Mouse (Mus musculus) heart, adult 11 months (tissue): ENCODE results near the gene Lix1.
"Not testable (repeated sequence)": the region's sequence is repeated elsewhere in the genome, so short reads cannot be mapped to it uniquely, and the experiment has no call there.

Source experiments
- DNase-seq: peaks from one replicate; pipeline ENCODE4 v3.0.0; 2022

Gene Lix1

DNA sequence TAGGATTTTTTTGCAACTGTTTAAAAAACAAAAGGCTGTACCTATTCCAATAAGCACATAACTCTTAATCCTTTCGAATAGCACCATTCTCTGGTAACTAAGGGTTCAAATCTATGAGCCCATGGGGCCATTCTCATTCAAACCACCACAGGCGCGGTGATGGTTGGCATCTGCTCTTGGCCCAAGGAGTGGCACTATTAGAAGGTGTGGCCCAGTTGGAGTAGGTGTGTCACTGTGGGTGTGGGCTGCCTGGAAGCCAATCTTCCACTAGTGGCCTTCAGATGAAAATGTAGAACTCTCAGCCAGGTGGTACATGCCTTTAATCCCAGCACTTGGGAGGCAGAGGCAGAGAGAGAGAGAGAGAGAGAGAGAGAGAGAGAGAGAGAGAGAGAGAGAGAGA, 11.7 kb downstream of the Lix1 start:
- DNase-seq = no peak

DNA sequence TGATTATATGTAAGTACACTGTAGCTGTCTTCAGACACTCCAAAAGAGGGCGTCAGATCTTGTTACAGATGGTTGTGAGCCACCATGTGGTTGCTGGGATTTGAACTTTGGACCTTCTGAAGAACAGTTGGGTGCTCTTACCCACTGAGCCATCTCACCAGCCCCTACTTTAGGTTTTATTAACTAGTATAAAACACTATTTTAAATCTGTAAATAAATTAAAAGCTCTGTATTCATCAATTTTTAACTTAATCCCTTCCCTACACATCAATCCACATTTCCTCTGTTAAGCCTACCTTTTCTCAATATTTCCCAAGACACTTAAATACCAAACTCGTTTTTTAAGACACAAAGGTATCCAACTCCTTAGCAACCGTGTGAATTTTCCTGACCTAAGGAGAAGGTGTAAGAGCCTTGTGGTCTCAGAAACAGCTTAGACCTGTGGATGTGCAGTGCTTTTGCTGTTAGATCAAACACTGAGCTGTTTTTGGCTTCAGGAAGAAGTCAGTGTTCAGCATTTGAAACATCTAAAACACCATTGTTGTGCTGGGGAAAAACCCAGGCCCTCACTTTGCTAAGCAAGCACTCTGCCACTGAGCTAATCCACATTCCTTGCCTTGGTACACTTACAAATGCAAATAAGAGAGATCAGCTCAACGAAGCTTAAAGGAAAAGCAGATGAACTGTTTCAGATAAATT, 22.3 kb downstream of the Lix1 start:
- no peak for DNase-seq

DNA sequence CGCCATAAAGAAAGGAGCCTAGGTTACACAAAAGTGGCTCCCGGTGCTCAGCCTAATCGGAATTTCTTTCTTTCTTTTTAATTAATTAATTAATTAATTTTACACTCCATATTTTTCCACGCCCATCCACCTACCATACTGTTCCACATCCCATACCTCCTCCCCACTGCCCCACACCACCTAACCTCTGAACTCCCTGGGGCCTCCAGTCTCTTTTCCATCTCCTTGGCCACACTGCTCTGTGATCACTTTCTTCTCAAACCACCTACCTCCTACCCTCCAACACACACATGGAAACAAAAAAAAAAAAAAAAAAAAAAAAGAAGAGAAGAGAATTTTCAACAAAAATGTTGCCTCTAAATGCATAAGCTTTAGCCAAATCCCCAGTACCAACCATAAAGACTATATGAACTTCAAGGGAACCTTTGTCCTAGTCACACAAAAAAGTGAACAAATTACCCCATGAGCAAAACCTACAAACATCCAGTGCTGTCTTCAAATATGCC, 22.9 kb downstream of the Lix1 start:
- no peak for DNase-seq

DNA sequence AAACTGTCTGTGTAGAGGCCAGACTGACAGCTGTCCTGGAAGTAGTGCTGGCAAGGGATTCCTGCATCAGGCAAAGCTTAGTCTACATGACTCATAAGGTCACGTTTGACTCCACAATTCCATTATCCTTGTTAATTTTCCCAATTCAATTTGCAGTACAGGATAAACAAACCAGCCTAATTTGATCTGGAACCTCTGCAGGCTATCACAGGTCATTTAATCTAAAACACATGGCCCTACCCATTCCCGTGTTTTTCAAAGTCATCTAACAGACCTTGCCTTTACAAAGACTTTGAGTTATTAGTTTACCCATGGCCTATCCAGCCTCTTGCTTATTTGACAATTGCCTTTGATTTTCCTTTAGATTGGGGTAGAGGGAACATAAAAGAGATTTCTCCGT, 23.4 kb downstream of the Lix1 start:
- DNase-seq = no peak

DNA sequence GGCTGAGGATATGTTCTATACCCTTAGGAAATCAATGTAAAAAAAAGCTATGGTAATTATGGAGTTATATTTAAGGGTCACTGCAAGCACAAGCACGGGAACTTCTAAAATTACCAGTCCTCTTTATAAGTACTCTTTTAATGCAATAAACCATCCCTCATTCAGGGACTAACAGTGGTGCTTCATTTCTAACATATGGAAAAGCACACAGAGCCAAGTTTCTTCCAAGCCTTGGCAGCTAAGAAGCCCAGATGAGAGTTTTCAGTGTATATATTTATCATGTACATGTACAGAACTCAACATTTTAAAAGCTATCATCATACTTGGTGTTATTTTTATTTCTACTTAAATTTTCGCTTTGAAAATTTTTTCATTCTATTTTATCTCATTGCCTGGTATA, 26.4 kb downstream of the Lix1 start:
- no peak for DNase-seq

DNA sequence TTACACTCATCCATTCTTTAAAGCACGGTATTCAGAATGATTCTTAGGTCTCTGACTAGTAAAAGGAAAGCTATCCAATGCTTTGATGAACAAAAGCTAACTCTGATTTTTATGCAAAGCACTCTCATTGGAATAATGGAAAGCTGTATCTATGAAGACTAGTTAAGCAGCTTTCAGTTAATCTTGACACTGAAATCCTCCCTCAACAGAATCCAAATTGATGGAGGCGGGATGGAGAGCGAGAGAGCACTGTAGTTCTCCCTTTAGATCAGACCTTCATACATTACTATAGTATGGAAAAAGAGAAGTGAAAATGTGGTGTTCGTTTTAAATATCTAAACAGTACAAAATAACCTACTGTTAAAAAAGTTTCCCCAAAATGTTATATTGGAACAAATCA, 31.2 kb downstream of the Lix1 start:
- no peak for DNase-seq

DNA sequence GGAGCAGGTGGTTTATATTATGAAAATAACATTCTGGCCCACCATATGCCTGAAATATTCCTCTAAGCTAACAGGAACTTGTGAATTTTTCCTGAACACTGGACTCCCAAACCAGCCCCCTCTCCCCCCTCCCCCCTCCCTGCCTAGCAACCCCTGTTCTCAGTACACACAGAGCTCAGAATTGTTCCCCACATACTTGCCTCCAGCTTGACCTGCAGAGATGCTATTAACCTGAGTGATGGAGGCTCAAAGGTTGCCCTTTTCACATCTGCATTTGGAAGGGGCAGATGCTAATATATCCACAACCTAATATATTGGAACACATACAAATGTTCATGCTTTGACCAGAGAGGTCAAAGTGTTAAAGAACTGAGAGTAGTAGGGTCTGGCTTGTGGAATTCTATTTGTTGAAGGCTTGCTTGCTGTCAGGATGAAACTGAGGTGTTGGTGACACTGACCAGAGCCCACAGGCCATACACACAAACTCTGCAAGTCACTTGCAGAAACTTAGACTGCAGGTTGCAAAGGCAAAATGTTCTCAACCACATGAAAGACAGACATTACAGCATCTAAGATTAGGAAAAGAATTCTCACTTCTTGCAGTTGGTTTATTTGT, 36.2 kb downstream of the Lix1 start:
- DNase-seq = no peak

DNA sequence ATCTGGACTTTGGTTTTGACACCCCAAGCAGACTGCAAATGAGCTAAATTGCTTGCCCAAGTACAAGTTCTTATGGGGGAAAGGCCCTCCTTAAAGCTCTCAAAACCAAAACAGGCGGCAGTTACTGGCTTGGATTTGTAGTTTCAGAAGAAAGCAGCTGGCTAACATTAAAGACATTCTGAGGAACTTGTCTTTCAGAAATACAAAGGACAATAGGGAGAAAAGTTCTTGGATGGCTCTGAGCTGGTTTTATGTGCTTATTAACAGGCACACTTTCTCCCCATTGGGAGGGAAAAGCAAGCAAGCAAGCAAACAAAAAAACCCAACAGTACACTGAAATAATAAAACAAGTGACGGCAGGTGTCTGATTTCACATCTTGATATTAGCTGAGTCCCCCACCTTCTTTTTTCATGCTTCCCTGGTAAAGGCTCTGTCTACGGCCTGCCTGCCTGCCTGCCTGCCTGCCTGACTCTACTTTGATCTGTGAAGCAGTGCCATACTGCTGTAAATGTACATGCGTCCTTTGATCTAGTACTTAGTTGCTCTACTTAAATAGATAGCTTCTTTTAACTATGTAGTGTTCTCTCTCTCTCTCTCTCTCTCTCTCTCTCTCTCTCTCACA, 39.5 kb downstream of the Lix1 start:
- no peak for DNase-seq

DNA sequence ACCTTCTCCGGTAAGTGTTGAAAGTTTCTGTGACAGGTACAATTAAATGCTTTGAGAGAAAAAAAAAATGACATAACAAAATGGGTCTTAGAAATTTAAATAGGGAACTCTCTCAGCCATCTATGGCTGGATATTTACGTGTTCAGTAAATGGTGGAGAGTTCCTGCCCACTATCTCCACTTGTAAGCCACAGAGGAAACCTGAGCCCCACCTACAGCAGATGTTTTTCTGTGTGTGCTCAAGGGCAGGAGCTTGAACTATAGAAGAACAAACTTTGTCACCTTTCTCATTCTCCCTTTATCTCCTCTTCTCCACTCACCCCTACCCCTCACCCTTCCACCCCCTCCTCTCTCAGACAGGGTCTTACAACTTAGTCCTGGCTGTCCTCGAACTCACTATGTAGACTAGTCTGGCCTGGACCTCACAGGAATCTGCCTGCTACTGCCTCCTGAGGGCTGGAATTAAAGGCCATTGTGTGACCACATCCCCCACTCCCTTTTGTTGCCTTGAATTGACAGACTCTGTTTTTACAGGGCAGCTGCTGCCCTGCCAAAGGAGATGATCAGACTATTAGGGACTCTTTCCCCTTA, 41.9 kb downstream of the Lix1 start:
- no peak for DNase-seq

DNA sequence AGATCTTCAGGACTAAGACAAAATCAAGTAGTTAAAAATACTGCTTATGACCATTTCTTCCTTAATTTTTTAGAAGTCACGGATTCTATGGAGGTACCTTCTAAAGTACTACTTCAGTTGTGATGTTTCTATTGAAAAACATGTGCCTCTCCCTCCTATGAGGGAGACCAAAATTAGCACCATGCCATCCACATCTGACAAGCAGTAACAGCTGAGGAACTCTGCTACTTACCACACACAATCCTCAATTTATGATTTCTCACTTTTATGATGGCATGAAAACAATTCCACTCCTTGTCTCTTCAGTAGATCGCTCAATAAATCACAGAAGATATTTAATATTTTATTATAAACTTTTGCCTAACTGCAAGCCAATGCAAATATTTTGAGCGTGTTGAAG, 44.2 kb downstream of the Lix1 start:
- no peak for DNase-seq

DNA sequence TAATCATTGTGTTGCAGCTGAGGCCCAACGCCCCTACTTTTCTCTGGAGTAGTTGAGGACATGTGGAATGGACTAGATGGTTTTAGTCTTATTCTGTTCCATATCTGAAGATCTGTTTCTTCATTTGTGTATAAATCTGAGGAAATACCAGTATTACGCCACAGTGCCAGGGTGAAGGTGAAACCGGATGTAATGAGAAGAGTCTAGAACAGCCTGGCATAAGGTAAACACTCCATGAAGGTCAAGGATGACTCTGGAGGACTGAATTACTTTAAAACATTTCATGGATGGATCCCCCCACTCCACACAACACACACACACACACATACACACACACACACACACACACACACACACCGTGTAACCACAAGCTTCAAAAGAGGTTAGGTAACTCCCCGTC, 45.3 kb downstream of the Lix1 start:
- no peak for DNase-seq

DNA sequence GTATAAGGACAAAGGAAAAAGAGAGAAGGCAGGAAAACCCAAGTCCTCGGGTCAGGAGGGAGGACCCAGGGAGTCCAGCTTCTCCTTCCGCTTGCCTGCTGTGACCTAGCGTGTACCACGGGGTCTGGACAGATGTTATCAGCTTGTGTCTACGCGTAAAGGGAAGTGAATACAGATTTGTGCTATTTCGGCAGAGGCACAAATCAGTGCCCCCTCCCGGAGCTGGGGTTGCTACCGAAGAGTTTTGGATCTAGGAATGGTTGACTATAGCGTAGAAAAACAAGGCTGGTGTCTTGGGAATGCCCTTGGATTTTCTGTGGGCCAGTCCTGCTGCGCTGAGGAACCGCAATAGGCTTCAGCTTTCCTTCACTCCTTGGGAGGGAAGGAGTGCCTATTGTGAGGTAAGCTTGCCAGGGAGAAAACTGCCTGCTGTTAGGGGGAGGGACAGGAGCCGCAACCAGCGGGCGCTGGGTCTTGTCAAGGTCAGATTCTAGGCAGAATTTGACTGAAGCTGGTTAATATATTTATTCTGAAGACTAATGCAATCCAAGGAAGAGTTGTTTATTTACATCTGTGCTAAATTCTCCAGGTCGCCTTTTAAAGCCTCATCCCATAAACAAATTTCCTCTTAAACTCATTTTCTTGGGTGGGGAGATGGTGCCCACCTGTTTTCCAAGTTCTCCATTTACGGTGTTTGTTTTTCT, 46.4 kb downstream of the Lix1 start:
- peak; percentile 98 for DNase-seq

DNA sequence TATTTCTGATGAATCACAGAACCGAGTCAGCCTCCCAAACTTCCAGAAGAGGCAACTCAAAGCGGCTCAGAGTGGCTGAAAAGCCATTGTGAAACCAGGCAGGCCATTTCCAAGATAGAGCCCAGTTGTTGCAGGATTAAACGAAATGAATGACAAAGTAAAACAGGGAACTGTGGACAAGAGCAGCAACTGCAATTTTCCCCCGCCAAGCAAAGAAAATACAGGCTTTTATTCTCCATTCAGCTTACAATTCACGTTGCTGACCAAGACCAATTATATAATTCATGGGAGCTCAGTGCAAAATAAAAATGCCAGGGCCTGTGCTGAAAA, 46.9 kb downstream of the Lix1 start:
- no peak for DNase-seq

DNA sequence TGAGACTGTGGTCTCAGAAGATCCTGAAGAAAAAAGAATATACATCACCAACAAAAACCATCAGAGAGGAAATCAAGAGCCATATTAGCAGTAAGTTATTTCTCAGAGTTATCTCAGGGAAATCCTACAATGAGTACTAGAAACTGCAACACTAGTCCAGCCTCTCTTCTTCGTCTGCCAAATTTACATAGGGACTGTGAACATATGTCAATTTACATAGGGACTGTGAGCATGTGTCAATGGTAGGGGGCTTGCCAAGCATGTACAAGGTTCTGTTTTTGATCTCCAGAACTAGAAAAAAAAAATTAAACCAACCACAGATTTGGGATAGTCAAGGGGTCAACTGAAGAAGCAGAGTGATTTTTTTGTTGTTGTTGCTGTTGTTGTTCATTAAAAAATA, 48.6 kb downstream of the Lix1 start:
- DNase-seq = no peak

DNA sequence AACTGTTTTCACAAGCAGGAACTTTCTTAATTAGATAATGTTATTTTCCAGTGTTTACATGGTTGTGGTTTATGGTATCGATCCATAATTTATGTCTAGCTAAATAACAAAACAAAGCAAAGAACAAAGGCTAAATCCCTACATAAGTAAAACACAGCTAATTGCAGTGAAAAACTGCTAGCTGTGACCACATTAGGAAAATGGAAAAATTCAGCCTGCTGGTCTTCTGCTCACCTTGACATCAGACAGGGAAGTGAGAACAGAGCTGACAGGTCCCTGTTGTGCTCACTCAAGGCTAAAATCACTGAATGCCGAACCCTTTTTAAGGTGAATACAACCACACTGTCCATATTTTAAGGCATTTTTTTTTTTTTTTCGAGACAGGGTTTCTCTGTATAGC, 50.1 kb downstream of the Lix1 start:
- DNase-seq = no peak

DNA sequence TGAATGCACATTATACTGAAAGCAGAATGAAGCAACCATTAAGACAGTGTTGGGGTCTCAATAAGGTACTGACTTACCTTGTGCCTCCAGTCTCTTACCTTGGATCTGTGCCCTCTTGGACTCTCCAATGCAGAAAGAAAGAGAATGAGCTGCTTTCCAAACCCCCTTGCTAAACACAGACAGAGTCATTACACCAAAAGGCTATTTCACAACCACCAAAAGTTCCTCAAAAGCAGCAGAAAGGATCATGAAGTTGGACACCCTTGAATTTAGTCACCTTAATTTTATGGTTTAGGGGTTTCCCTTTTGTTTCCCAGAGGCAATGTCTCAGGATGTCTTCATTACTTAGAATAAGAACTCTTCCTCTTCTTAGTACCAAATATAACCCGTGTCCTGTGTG, 52.1 kb downstream of the Lix1 start:
- no peak for DNase-seq

DNA sequence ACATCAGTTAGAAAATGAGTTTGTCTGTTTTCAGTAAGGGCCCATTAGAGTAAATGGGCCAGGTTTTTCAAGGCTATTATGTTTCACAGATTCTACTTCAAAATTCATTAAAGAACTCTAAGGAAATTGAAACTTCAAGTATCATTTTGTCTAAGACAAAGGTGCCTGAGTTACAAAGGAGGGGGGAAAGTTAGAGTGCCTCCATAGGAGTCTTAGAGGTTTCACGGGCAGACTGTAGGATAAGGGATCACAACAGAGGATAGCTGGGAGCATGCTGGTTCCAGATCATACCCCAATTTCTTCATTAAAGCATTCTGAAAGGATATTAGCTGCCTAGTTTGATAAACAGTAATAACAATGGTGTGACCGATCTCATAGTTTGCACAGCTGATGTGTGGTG, 83.3 kb downstream of the Lix1 start:
- DNase-seq = no peak

DNA sequence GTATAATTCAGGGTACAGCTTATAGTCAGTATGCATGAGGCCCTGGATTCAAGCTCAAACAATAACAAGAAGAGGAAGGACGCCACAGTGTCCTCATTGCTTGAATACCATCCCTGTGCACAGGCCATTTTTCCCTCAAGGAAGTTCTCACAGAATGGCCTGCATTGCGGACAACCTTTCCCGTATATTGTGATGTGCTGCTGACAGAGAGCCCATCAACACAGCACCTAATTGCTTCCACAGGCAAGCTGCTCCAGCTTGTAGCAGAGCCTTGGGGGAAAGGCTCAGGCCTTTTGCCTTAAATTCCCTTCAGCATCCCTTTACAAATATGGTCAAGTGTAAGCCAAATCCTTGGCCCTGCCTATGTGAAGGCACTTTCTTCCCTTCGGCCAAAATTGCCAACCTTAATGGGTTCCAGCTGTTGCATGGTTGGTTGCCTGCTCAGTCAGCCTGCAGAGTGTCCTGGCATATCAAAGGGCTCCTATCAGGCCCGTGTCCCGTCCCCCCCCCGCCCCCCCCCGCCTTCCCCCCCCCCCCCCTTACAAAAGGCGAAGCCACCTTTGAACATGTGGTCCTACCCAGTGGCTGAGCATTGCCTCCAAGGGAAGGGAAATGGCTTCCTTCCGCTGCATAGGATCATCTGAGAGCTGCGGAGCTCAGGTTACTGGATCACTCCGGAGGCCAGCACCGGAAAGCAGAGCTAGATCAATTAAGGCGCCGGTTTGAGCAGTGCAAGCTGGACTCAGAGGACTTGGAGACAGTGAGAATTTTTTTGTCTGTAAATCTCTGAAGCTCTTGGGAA, 88.5 kb downstream of the Lix1 start:
- DNase-seq = no peak

DNA sequence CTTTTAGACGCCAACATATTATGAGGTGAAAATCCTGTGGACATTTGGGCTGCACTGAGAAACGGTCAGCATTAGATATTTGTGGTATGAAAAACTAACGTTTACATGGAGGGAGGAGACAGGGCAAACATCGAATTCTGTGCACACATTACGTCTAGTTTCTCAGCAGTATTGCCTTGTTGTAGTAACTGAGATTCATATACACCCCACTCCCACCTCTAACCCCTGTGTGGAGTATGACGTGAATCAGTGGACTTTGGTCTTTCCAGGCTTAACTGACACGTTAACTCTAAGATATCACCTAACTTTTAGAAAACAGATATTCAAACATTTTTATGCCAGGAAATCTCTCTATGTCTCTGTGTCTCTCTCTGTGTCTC, 89.1 kb downstream of the Lix1 start:
- DNase-seq = no peak

DNA sequence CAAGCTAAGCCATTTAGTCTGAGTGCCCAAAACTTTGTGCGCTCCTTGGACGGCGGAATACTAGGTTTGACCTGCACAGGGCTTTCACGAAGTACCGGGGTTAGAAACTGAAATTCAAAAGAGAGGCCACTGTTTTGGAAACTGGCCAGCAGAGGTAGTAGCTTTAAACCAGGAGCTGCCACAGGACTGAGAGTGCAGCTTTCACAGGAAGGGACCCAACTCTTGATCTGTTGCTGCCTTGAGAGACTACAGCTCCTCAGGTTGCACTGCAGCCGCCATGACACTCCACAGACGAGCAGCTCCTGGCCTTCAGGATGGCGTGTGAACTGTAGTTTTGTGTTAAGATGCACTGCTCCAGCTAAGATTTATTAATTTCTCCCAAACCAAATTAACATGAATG, 89.6 kb downstream of the Lix1 start:
- no peak for DNase-seq

DNA sequence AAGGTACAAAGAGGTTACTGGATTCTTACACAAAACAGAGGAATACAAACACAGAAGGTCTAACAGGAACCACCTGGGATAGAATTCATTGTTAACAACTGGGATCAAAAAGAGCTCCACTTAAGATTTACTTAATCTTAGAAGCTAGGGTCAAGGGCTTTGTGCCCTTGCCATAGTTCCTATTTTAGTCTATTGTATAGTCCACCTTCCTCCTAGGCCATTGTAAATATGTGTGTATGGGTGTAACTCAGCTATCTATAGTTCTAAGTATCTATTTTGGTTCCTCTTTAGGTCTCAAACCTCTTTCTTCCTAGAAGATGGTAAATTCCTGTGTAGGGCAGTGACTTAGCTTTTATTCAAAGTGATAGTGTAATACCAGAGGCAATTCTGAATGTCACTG, 93.8 kb downstream of the Lix1 start:
- DNase-seq = not testable (repeated sequence)

DNA sequence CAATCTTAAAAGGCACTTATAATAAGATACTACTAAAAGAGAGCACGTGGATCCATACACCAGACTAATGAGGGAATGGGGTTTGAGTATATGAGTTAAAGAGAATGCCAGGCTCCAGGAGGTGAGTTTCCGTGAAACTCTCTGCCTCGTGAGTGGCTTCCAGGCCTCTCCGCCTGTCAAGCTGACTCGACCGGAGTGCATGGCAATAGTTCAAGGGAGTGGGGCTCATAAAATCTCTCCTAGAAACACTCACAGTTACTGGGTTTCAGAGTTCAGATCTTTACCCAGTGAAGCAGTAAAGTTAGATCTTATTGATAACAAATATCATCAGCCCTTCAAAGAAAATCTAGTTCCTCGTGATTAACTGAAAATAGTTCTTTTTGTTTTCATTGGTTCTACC, 94.3 kb downstream of the Lix1 start:
- DNase-seq = peak; percentile 16

DNA sequence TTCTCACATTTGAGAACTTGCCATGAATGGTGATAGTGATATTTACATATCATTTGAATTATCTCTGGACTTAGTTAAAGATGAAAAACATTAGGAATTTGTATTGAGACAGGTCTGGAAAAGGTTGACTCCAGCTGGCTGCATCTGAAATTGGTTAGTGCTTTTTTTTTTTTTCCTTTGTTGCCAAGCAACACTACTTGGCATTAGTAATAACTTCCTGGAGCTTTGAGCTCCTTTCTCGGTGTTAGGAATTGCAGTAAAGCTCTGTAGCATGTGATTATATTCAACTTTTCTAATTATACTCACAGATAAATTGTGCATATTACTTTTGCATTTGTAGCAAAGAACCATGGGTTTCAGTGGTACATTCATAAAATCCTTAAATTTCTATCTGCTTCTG, 96.4 kb downstream of the Lix1 start:
- no peak for DNase-seq
